Mouse (Mus musculus) duodenum, adult 2 months (tissue): Measurements from ENCODE around the gene Gm11563. TPM values are rescaled to one million over a fixed set of nuclear protein-coding genes. Genes with fewer than 3 reads are reported as not detected.

ENCODE experiments used
- polyA plus RNA-seq: library from polyadenylated mRNA; depleted of rRNA; stranded (reverse); fragments of >200 nt; gene quantifications from 2 replicates; pipeline ENCODE4 v1.2.3, GENCODE M21; 2012; ENCODE audit warnings: low replicate concordance; rRNA removed

Gm11563 gene
- not detected in 2 replicates for polyA plus RNA-seq

GRCm38 (mm10) chr11:99658467-99659010 is at the start of gene Gm11563:
Gm11563 (minus strand) TSS chr11:99658960.

GRCm38 (mm10) chr11:99690463-99690862 is 31.7 kb upstream of the Gm11563 start, which contains the start of gene Gm14190:
Gm14190 (minus strand) TSS chr11:99690740.

GRCm38 (mm10) chr11:99665860-99666259 is 7.1 kb upstream of the Gm11563 start, which contains the start of gene Krtap4-6:
Krtap4-6 (minus strand) TSS chr11:99665960.

GRCm38 (mm10) chr11:99650136-99650535 is 8.6 kb downstream of the Gm11563 start, which contains the start of gene Gm11555:
Gm11555 (minus strand) TSS chr11:99650236.

GRCm38 (mm10) chr11:99643635-99644139 is 15.1 kb downstream of the Gm11563 start, which contains the start of gene Krtap4-7:
Krtap4-7 (minus strand) TSS chr11:99644089.

GRCm38 (mm10) chr11:99634653-99635134 is 24.1 kb downstream of the Gm11563 start, which contains the start of gene Krtap4-2:
Krtap4-2 (minus strand) TSS chr11:99635084.

GRCm38 (mm10) chr11:99628138-99628537 is 30.6 kb downstream of the Gm11563 start, which contains the start of gene Krtap4-1:
Krtap4-1 (minus strand) TSS chr11:99628238.

GRCm38 (mm10) chr11:99620335-99620734 is 38.4 kb downstream of the Gm11563 start, which contains the start of gene Gm11562:
Gm11562 (minus strand) TSS chr11:99620435.

GRCm38 (mm10) chr11:99614796-99615363 is 43.9 kb downstream of the Gm11563 start, which contains the start of gene Krtap2-4:
Krtap2-4 (minus strand) TSS chr11:99614846.

GRCm38 (mm10) chr11:99610089-99610488 is 48.7 kb downstream of the Gm11563 start, which contains the start of gene Gm11937:
Gm11937 (minus strand) TSS chr11:99610189.

Other genes starting within 250 kb of the Gm11563 start
- gene Krt12, start 236.7 kb downstream of the Gm11563 start, polyA plus RNA-seq, result 2.3 and 5.4 TPM in 2 replicates
- 90.1 and 382 TPM in 2 replicates for gene Krt20, start 220.8 kb downstream of the Gm11563 start, polyA plus RNA-seq
- gene Krt23, start 165.8 kb downstream of the Gm11563 start, polyA plus RNA-seq, result 2.5 and 23.6 TPM in 2 replicates
- not detected in 2 replicates for gene Krt39, start 137.6 kb downstream of the Gm11563 start, polyA plus RNA-seq
- not detected in 2 replicates for gene Krt40, start 115.8 kb downstream of the Gm11563 start, polyA plus RNA-seq
- not detected in 2 replicates for gene Krtap3-3, start 108.1 kb downstream of the Gm11563 start, polyA plus RNA-seq
- gene Krtap3-2, start 102.1 kb downstream of the Gm11563 start, polyA plus RNA-seq, result not detected in 2 replicates
- not detected in 2 replicates for gene Gm11939, start 99.5 kb downstream of the Gm11563 start, polyA plus RNA-seq
- 0.21 TPM in 1 of 2 replicates, not detected in the other for gene Krtap3-1, start 92.3 kb downstream of the Gm11563 start, polyA plus RNA-seq
- gene Krtap1-5, start 77.9 kb downstream of the Gm11563 start, polyA plus RNA-seq, result not detected in 2 replicates
- not detected in 2 replicates for gene Krtap1-4, start 75.3 kb downstream of the Gm11563 start, polyA plus RNA-seq
- not detected in 2 replicates for gene Krtap1-3, start 67.6 kb downstream of the Gm11563 start, polyA plus RNA-seq
- gene Krtap9-3, start 60.9 kb downstream of the Gm11563 start, polyA plus RNA-seq, result not detected in 2 replicates
- gene Gm11938, start 55.7 kb downstream of the Gm11563 start, polyA plus RNA-seq, result not detected in 2 replicates
- not detected in 2 replicates for gene Gm11937, start 48.8 kb downstream of the Gm11563 start, polyA plus RNA-seq
- gene Krtap2-4, start 44.1 kb downstream of the Gm11563 start, polyA plus RNA-seq, result 0.27 TPM in 1 of 2 replicates, not detected in the other
- gene Gm11562, start 38.5 kb downstream of the Gm11563 start, polyA plus RNA-seq, result not detected in 2 replicates
- not detected in 2 replicates for gene Krtap4-1, start 30.7 kb downstream of the Gm11563 start, polyA plus RNA-seq
- not detected in 2 replicates for gene Krtap4-2, start 23.9 kb downstream of the Gm11563 start, polyA plus RNA-seq
- not detected in 2 replicates for gene Krtap4-7, start 14.9 kb downstream of the Gm11563 start, polyA plus RNA-seq
- gene Gm11555, start 8.7 kb downstream of the Gm11563 start, polyA plus RNA-seq, result not detected in 2 replicates
- gene Krtap4-6, start 7.0 kb upstream of the Gm11563 start, polyA plus RNA-seq, result not detected in 2 replicates
- not detected in 2 replicates for gene Gm14190, start 31.8 kb upstream of the Gm11563 start, polyA plus RNA-seq
- not detected in 2 replicates for gene Gm14180, start 75.3 kb upstream of the Gm11563 start, polyA plus RNA-seq
- gene Gm11595, start 114.0 kb upstream of the Gm11563 start, polyA plus RNA-seq, result not detected in 2 replicates
- not detected in 2 replicates for gene Krtap4-8, start 121.7 kb upstream of the Gm11563 start, polyA plus RNA-seq
- not detected in 2 replicates for gene Krtap4-9, start 126.2 kb upstream of the Gm11563 start, polyA plus RNA-seq
- gene Gm11596, start 134.5 kb upstream of the Gm11563 start, polyA plus RNA-seq, result not detected in 2 replicates
- not detected in 2 replicates for gene Gm11569, start 140.0 kb upstream of the Gm11563 start, polyA plus RNA-seq
- not detected in 2 replicates for gene Gm11554, start 145.5 kb upstream of the Gm11563 start, polyA plus RNA-seq
- gene Krtap4-13, start 150.9 kb upstream of the Gm11563 start, polyA plus RNA-seq, result not detected in 2 replicates
- not detected in 2 replicates for gene Gm11564, start 156.7 kb upstream of the Gm11563 start, polyA plus RNA-seq
- not detected in 2 replicates for gene 2300003K06Rik, start 179.1 kb upstream of the Gm11563 start, polyA plus RNA-seq
- 1.4 TPM in 1 of 2 replicates, not detected in the other for gene Krtap4-16, start 192.6 kb upstream of the Gm11563 start, polyA plus RNA-seq
- not detected in 2 replicates for gene Gm11568, start 199.0 kb upstream of the Gm11563 start, polyA plus RNA-seq
- not detected in 2 replicates for gene Gm11559, start 205.5 kb upstream of the Gm11563 start, polyA plus RNA-seq
- gene Krtap9-1, start 214.4 kb upstream of the Gm11563 start, polyA plus RNA-seq, result not detected in 2 replicates
- gene Gm11567, start 220.2 kb upstream of the Gm11563 start, polyA plus RNA-seq, result not detected in 2 replicates
- gene Krtap31-1, start 249.0 kb upstream of the Gm11563 start, polyA plus RNA-seq, result not detected in 2 replicates